Mouse (Mus musculus): Measurements from ENCODE around the gene Tor3a. TPM values are rescaled to one million over a fixed set of nuclear protein-coding genes. Genes with fewer than 3 reads are reported as not detected.
A peak's percentile ranks its signal among the peaks of the same experiment; 100 is the strongest.

Gene Tor3a
- polyA plus RNA-seq, 1 experiment from 2014 or later: 6.5 TPM

GRCm38 (mm10) chr1:156614710-156615109, 59.4 kb downstream of the Tor3a start:
- Histone ChIP-seq H3K4me1 (ENCODE audit: control insufficient read depth, insufficient read depth, low read length) (peaks cover 19% of the 10 kb centered on the region), H3K4me2 (ENCODE audit: low read length) (no peak overlapping the region), H3K27ac (ENCODE audit: low read depth, low read length) (no peak overlapping the region), H3K4me3 (ENCODE audit: low read depth, low read length) (no peak overlapping the region), H3K27me3 (replicated peaks; ENCODE audit: control insufficient read depth, insufficient read depth, low read length) (no peaks in the 10 kb centered on the region), H3K9me3 (replicated peaks; ENCODE audit: control insufficient read depth, low read length) (no peaks in the 10 kb centered on the region), H3K9ac (ENCODE audit: low read length) (no peak overlapping the region), H3K36me3 (ENCODE audit: control insufficient read depth, insufficient read depth, low read length) (no peaks in the 10 kb centered on the region)
- 91% methylated on average over 1 of the region's 1 CpGs for WGBS
- ATAC-seq: no peak
- no peak for DNase-seq (ENCODE audit: low spot score)

- Histone ChIP-seq H3K27ac (ENCODE audit: low read depth, low read length) (peak overlapping the region; percentile 56), H3K27me3 (replicated peaks; ENCODE audit: control insufficient read depth, insufficient read depth, low read length) (no peaks in the 10 kb centered on the region), H3K9ac (ENCODE audit: low read length) (peak overlapping the region; percentile 0; the same call in 1 of the 2 replicates), H3K4me1 (ENCODE audit: control insufficient read depth, insufficient read depth, low read length) (peaks cover 19% of the 10 kb centered on the region), H3K9me3 (replicated peaks; ENCODE audit: control insufficient read depth, low read length) (no peaks in the 10 kb centered on the region), H3K36me3 (ENCODE audit: control insufficient read depth, insufficient read depth, low read length) (no peaks in the 10 kb centered on the region), H3K4me2 (ENCODE audit: low read length) (0 out of 2 replicates have a peak overlapping the region, but pooled peaks have one; percentile 15), H3K4me3 (ENCODE audit: low read depth, low read length) (no peak overlapping the region)
- WGBS: 5% methylated on average over 9 of the region's 9 CpGs
- ATAC-seq (peak; percentile 79), DNase-seq (ENCODE audit: low spot score) (peak; percentile 67)
Measured at GRCm38 (mm10) chr1:156613855-156614530, 60.2 kb downstream of the Tor3a start.

GRCm38 (mm10) chr1:156610257-156610656, 63.9 kb downstream of the Tor3a start:
- Histone ChIP-seq H3K9ac (ENCODE audit: low read length) (no peak overlapping the region), H3K27ac (ENCODE audit: low read depth, low read length) (no peak overlapping the region), H3K4me1 (ENCODE audit: control insufficient read depth, insufficient read depth, low read length) (peaks cover 9% of the 10 kb centered on the region), H3K36me3 (ENCODE audit: control insufficient read depth, insufficient read depth, low read length) (no peaks in the 10 kb centered on the region), H3K9me3 (replicated peaks; ENCODE audit: control insufficient read depth, low read length) (no peaks in the 10 kb centered on the region), H3K4me3 (ENCODE audit: low read depth, low read length) (no peak overlapping the region), H3K27me3 (replicated peaks; ENCODE audit: control insufficient read depth, insufficient read depth, low read length) (no peaks in the 10 kb centered on the region), H3K4me2 (ENCODE audit: low read length) (no peak overlapping the region)
- no peak for DNase-seq (ENCODE audit: low spot score)
- ATAC-seq: no peak
- 92% methylated on average over 1 of the region's 1 CpGs for WGBS

- Histone ChIP-seq H3K9me3 (replicated peaks; ENCODE audit: control insufficient read depth, low read length) (no peaks in the 10 kb centered on the region), H3K4me3 (ENCODE audit: low read depth, low read length) (no peak overlapping the region), H3K27me3 (replicated peaks; ENCODE audit: control insufficient read depth, insufficient read depth, low read length) (no peaks in the 10 kb centered on the region), H3K36me3 (ENCODE audit: control insufficient read depth, insufficient read depth, low read length) (no peaks in the 10 kb centered on the region), H3K4me2 (ENCODE audit: low read length) (no peak overlapping the region), H3K4me1 (ENCODE audit: control insufficient read depth, insufficient read depth, low read length) (peaks cover under 1% of the 10 kb centered on the region; the same call in 1 of the 2 replicates), H3K9ac (ENCODE audit: low read length) (no peak overlapping the region), H3K27ac (ENCODE audit: low read depth, low read length) (no peak overlapping the region)
- no peak for ATAC-seq
- WGBS: 87% methylated on average over 2 of the region's 2 CpGs
- no peak for DNase-seq (ENCODE audit: low spot score)
Measured at GRCm38 (mm10) chr1:156608496-156608895, 65.7 kb downstream of the Tor3a start.

- ATAC-seq (no peak), DNase-seq (ENCODE audit: low spot score) (no peak)
- WGBS: 88% methylated on average over 2 of the region's 2 CpGs
- Histone ChIP-seq H3K4me3 (ENCODE audit: low read depth, low read length) (no peak overlapping the region), H3K4me2 (ENCODE audit: low read length) (no peak overlapping the region), H3K27me3 (replicated peaks; ENCODE audit: control insufficient read depth, insufficient read depth, low read length) (no peaks in the 10 kb centered on the region), H3K9ac (ENCODE audit: low read length) (no peak overlapping the region), H3K9me3 (replicated peaks; ENCODE audit: control insufficient read depth, low read length) (no peaks in the 10 kb centered on the region), H3K36me3 (ENCODE audit: control insufficient read depth, insufficient read depth, low read length) (no peaks in the 10 kb centered on the region), H3K4me1 (ENCODE audit: control insufficient read depth, insufficient read depth, low read length) (no peaks in the 10 kb centered on the region), H3K27ac (ENCODE audit: low read depth, low read length) (no peak overlapping the region)
Measured at GRCm38 (mm10) chr1:156605940-156606339, 68.2 kb downstream of the Tor3a start.

GRCm38 (mm10) chr1:156605094-156605866, 68.9 kb downstream of the Tor3a start:
- no peak overlapping the region for H3K4me3 ChIP-seq (ENCODE audit: low read depth, low read length)
- H3K27me3 ChIP-seq (replicated peaks; ENCODE audit: control insufficient read depth, insufficient read depth, low read length): no peaks in the 10 kb centered on the region
- no peak overlapping the region for H3K27ac ChIP-seq (ENCODE audit: low read depth, low read length)
- WGBS: 85% methylated on average over 12 of the region's 12 CpGs
- H3K9me3 ChIP-seq (replicated peaks; ENCODE audit: control insufficient read depth, low read length): no peaks in the 10 kb centered on the region
- H3K9ac ChIP-seq (ENCODE audit: low read length): no peak overlapping the region
- H3K36me3 ChIP-seq (ENCODE audit: control insufficient read depth, insufficient read depth, low read length): no peaks in the 10 kb centered on the region
- no peaks in the 10 kb centered on the region for H3K4me1 ChIP-seq (ENCODE audit: control insufficient read depth, insufficient read depth, low read length)
- DNase-seq (ENCODE audit: low spot score): no peak
- H3K4me2 ChIP-seq (ENCODE audit: low read length): no peak overlapping the region
- no peak for ATAC-seq

Other genes with a start within 250 kb of the Tor3a start
- 11.9 and 12.6 TPM in 2 replicates for gene Soat1, start 200.0 kb downstream of the Tor3a start, polyA plus RNA-seq (2014; fragmentation: Nextera tagmentation; extraction: Ambion mirVana)
- gene Gm10031, start 150.3 kb downstream of the Tor3a start, polyA plus RNA-seq (2014; fragmentation: Nextera tagmentation; extraction: Ambion mirVana): 0.67 and 1.0 TPM in 2 replicates
- gene Abl2, start 115.6 kb downstream of the Tor3a start, polyA plus RNA-seq (2014; fragmentation: Nextera tagmentation; extraction: Ambion mirVana): 5.7 and 8.0 TPM in 2 replicates
- 19.9 and 23.8 TPM in 2 replicates for gene Fam20b, start 44.7 kb upstream of the Tor3a start, polyA plus RNA-seq (2014; fragmentation: Nextera tagmentation; extraction: Ambion mirVana)
- gene Angptl1, start 164.2 kb upstream of the Tor3a start, polyA plus RNA-seq (2014; fragmentation: Nextera tagmentation; extraction: Ambion mirVana): 0.57 and 1.1 TPM in 2 replicates